9 mouse cellular contexts compared by ENCODE assay signal in the genomic region with DNA sequence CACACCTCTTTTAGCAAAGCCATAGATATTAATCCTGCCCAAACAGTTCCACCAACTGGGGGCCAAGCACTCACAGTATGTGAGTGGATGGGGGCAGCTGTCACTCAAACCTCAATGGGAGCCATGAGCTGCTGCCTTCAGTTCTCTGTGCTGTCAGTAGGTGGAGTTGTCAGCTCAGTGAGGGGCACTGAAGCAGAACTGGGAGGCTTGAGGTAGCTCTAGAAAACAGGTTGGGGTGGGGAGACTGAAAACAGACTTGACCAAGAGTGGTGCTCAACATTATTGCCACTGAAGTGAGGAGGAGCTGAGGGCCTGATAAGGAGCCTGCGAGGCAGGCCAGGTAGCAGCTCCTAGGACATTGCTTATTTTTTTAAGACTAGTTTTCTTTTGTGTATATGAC. TPM values are rescaled to one million over a fixed set of nuclear protein-coding genes. Genes with fewer than 3 reads are reported as not detected.
DNase-seq lines count a peak whose midpoint lies in the region; ATAC-seq and TF ChIP-seq lines count a peak whose summit lies in the region.
"Had no signal": no experiment of that assay in that cellular context is flagged by ENCODE, and none has a peak within 500 bp of the region (broad histone marks: within the 10 kb centered on the region; RNA-seq: fewer than 3 reads in every experiment).

No protein-coding gene starts in this region.

- TF ChIP-seq CTCF in lung, adult 2 months (IDR thresholded peaks at IDR 0.05; ENCODE audit: insufficient read depth, low read length), result peak; percentile 63; the same call in 1 of the 2 replicates

- H3K27me3 ChIP-seq in forebrain, embryonic 16.5 days (replicated peaks; ENCODE audit: control insufficient read depth, insufficient read depth, low read length), result no peaks in the 10 kb centered on the region
- H3K27me3 ChIP-seq in forebrain, embryonic 11.5 days (ENCODE audit: control insufficient read depth, insufficient read depth, low read length), result no peaks in the 10 kb centered on the region
- no peaks in the 10 kb centered on the region for H3K27me3 ChIP-seq in midbrain, embryonic 14.5 days (ENCODE audit: control insufficient read depth, insufficient read depth, low read length)
- H3K27me3 ChIP-seq in midbrain, embryonic 15.5 days (replicated peaks), result no peaks in the 10 kb centered on the region
- no peaks in the 10 kb centered on the region for H3K27me3 ChIP-seq in hindbrain, embryonic 16.5 days (replicated peaks; ENCODE audit: control insufficient read depth, insufficient read depth, low read length)
- H3K27me3 ChIP-seq: heart, embryonic 15.5 days had no signal

- 89% methylated on average over 1 of the region's 1 CpGs for WGBS in forebrain, embryonic 16.5 days
- 100% methylated on average over 1 of the region's 1 CpGs for WGBS in forebrain, embryonic 11.5 days
- WGBS in midbrain, embryonic 14.5 days, result 96% methylated on average over 1 of the region's 1 CpGs
- WGBS in midbrain, embryonic 15.5 days, result 76% methylated on average over 1 of the region's 1 CpGs
- 68% methylated on average over 1 of the region's 1 CpGs for WGBS in lung, adult 2 months
- WGBS in hindbrain, embryonic 16.5 days, result 71% methylated on average over 1 of the region's 1 CpGs

- H3K36me3 ChIP-seq in forebrain, embryonic 16.5 days (ENCODE audit: control insufficient read depth, insufficient read depth), result no peaks in the 10 kb centered on the region
- H3K36me3 ChIP-seq in forebrain, embryonic 11.5 days (ENCODE audit: control insufficient read depth, insufficient read depth, low read length), result no peaks in the 10 kb centered on the region
- H3K36me3 ChIP-seq in midbrain, embryonic 14.5 days (ENCODE audit: control insufficient read depth, insufficient read depth, low read length), result peaks cover 10% of the 10 kb centered on the region; the same call in 1 of the 2 replicates
- no peaks in the 10 kb centered on the region; the same call in 1 of the 2 replicates for H3K36me3 ChIP-seq in midbrain, embryonic 15.5 days (replicated peaks)
- no peaks in the 10 kb centered on the region for H3K36me3 ChIP-seq in hindbrain, embryonic 16.5 days (ENCODE audit: control insufficient read depth, insufficient read depth, low read length)
- H3K36me3 ChIP-seq: heart, embryonic 15.5 days had no signal

- TF ChIP-seq POLR2A in lung, adult 2 months (IDR thresholded peaks at IDR 0.05; ENCODE audit: borderline replicate concordance, extremely low read depth, low read depth, low read length), result no peak

- DNase-seq in forebrain, embryonic 11.5 days (ENCODE audit: low spot score), result no peak
- peak; percentile 42 for DNase-seq in midbrain, embryonic 14.5 days
- peak; percentile 32 for DNase-seq in lung, adult 2 months
- peak; percentile 18 to 33 for DNase-seq in thymus, postnatal 36 days
- no peak for DNase-seq in cerebellum, adult 11-12 months

- peaks cover 18% of the 10 kb centered on the region for H3K4me1 ChIP-seq in forebrain, embryonic 16.5 days (replicated peaks; ENCODE audit: control insufficient read depth, insufficient read depth, low read length)
- H3K4me1 ChIP-seq in forebrain, embryonic 11.5 days (replicated peaks; ENCODE audit: control insufficient read depth, insufficient read depth, low read length), result peaks cover 3% of the 10 kb centered on the region
- H3K4me1 ChIP-seq in midbrain, embryonic 14.5 days (ENCODE audit: control insufficient read depth, insufficient read depth, low read length), result peaks cover 14% of the 10 kb centered on the region
- peaks cover 31% of the 10 kb centered on the region for H3K4me1 ChIP-seq in midbrain, embryonic 15.5 days
- H3K4me1 ChIP-seq in lung, adult 2 months (ENCODE audit: control insufficient read depth, insufficient read depth, low read length), result peaks cover 10% of the 10 kb centered on the region; the same call in 1 of the 2 replicates
- peaks cover 12% of the 10 kb centered on the region for H3K4me1 ChIP-seq in hindbrain, embryonic 16.5 days (ENCODE audit: control insufficient read depth, insufficient read depth, low read depth, low read length)

- no peak overlapping the region for H3K9ac ChIP-seq in forebrain, embryonic 16.5 days (replicated peaks; ENCODE audit: low read depth, low read length)
- no peak overlapping the region for H3K9ac ChIP-seq in forebrain, embryonic 11.5 days (ENCODE audit: low read length)
- H3K9ac ChIP-seq in midbrain, embryonic 14.5 days (replicated peaks; ENCODE audit: low read length), result no peak overlapping the region
- H3K9ac ChIP-seq in midbrain, embryonic 15.5 days, result no peak overlapping the region
- H3K9ac ChIP-seq in hindbrain, embryonic 16.5 days (ENCODE audit: low read depth, low read length), result no peak overlapping the region
- H3K9ac ChIP-seq: heart, embryonic 15.5 days had no signal

- ATAC-seq in forebrain, embryonic 16.5 days, result peak; percentile 24; the same call in 1 of the 2 replicates
- ATAC-seq in forebrain, embryonic 11.5 days (replicated peaks; ENCODE audit: low FRiP score), result no peak
- ATAC-seq in midbrain, embryonic 14.5 days (ENCODE audit: low FRiP score, low TSS enrichment), result no peak
- ATAC-seq in midbrain, embryonic 15.5 days (replicated peaks), result no peak
- ATAC-seq in hindbrain, embryonic 16.5 days, result no peak; the same call in 1 of the 2 replicates

- H3K4me2 ChIP-seq in forebrain, embryonic 16.5 days (ENCODE audit: low read length), result no peak overlapping the region
- H3K4me2 ChIP-seq in forebrain, embryonic 11.5 days (ENCODE audit: low read depth, low read length, severe bottlenecking), result no peak overlapping the region
- no peak overlapping the region for H3K4me2 ChIP-seq in midbrain, embryonic 14.5 days (ENCODE audit: low read length)
- H3K4me2 ChIP-seq in midbrain, embryonic 15.5 days, result no peak overlapping the region
- H3K4me2 ChIP-seq in hindbrain, embryonic 16.5 days (ENCODE audit: low read length), result no peak overlapping the region
- H3K4me2 ChIP-seq: heart, embryonic 15.5 days had no signal

- no peaks in the 10 kb centered on the region for H3K9me3 ChIP-seq in forebrain, embryonic 16.5 days (ENCODE audit: control insufficient read depth, low read length)
- H3K9me3 ChIP-seq in forebrain, embryonic 11.5 days (ENCODE audit: control insufficient read depth, low read length), result no peaks in the 10 kb centered on the region
- no peaks in the 10 kb centered on the region for H3K9me3 ChIP-seq in midbrain, embryonic 14.5 days (ENCODE audit: control insufficient read depth, low read length)
- no peaks in the 10 kb centered on the region for H3K9me3 ChIP-seq in midbrain, embryonic 15.5 days
- H3K9me3 ChIP-seq in hindbrain, embryonic 16.5 days (ENCODE audit: control insufficient read depth, low read length), result no peaks in the 10 kb centered on the region
- H3K9me3 ChIP-seq: heart, embryonic 15.5 days had no signal

- H3K4me3 ChIP-seq in forebrain, embryonic 16.5 days (replicated peaks; ENCODE audit: low read length), result no peak overlapping the region
- H3K4me3 ChIP-seq in forebrain, embryonic 11.5 days (ENCODE audit: low read depth, low read length), result no peak overlapping the region
- no peak overlapping the region for H3K4me3 ChIP-seq in midbrain, embryonic 14.5 days (replicated peaks; ENCODE audit: low read depth, low read length)
- no peak overlapping the region for H3K4me3 ChIP-seq in midbrain, embryonic 15.5 days
- H3K4me3 ChIP-seq in lung, adult 2 months (replicated peaks; ENCODE audit: extremely low read depth, low read depth, low read length), result no peak overlapping the region
- no peak overlapping the region for H3K4me3 ChIP-seq in hindbrain, embryonic 16.5 days (ENCODE audit: low read length)
- H3K4me3 ChIP-seq: heart, embryonic 15.5 days had no signal

- H3K27ac ChIP-seq in forebrain, embryonic 16.5 days (ENCODE audit: low read length), result no peak overlapping the region
- H3K27ac ChIP-seq in forebrain, embryonic 11.5 days (ENCODE audit: low read depth, low read length), result no peak overlapping the region
- H3K27ac ChIP-seq in midbrain, embryonic 14.5 days (replicated peaks; ENCODE audit: low read depth, low read length), result no peak overlapping the region
- no peak overlapping the region for H3K27ac ChIP-seq in midbrain, embryonic 15.5 days
- no peak overlapping the region for H3K27ac ChIP-seq in hindbrain, embryonic 16.5 days (ENCODE audit: low read depth, low read length)
- H3K27ac ChIP-seq: heart, embryonic 15.5 days had no signal

RNA-seq across cellular contexts. Expression of a gene that starts 5.3 kb away (rescaled TPM):
- polyA plus RNA-seq in forebrain, embryonic 16.5 days (2015; fragmentation: Nextera tagmentation; extraction: Ambion mirVana), result 141 and 165 TPM in 2 replicates
- 54.8 and 69.1 TPM in 2 replicates for polyA plus RNA-seq in forebrain, embryonic 11.5 days (2014; fragmentation: Nextera tagmentation; extraction: Ambion mirVana)
- 177 and 204 TPM in 2 replicates for polyA plus RNA-seq in midbrain, embryonic 14.5 days (2014; fragmentation: Nextera tagmentation; extraction: Ambion mirVana)
- 191 and 200 TPM in 2 replicates for polyA plus RNA-seq in midbrain, embryonic 15.5 days (2015; fragmentation: Nextera tagmentation; extraction: Ambion mirVana)
- polyA plus RNA-seq in lung, adult 2 months (2012; rRNA removed), result 74.2 and 78.1 TPM in 2 replicates
- 172 and 184 TPM in 2 replicates for polyA plus RNA-seq in hindbrain, embryonic 16.5 days (2015; fragmentation: Nextera tagmentation; extraction: Ambion mirVana)

RNA-seq across cellular contexts. Expression of a gene that starts 21.0 kb away (rescaled TPM):
- polyA plus RNA-seq in forebrain, embryonic 16.5 days (2015; fragmentation: Nextera tagmentation; extraction: Ambion mirVana), result 10.5 and 12.2 TPM in 2 replicates
- 1.2 and 1.6 TPM in 2 replicates for polyA plus RNA-seq in forebrain, embryonic 11.5 days (2014; fragmentation: Nextera tagmentation; extraction: Ambion mirVana)
- 18.3 and 20.6 TPM in 2 replicates for polyA plus RNA-seq in midbrain, embryonic 14.5 days (2014; fragmentation: Nextera tagmentation; extraction: Ambion mirVana)
- polyA plus RNA-seq in midbrain, embryonic 15.5 days (2015; fragmentation: Nextera tagmentation; extraction: Ambion mirVana), result 19.1 and 19.9 TPM in 2 replicates
- polyA plus RNA-seq in lung, adult 2 months (2012; rRNA removed), result 14.4 and 16.1 TPM in 2 replicates
- polyA plus RNA-seq in hindbrain, embryonic 16.5 days (2015; fragmentation: Nextera tagmentation; extraction: Ambion mirVana), result 16.4 and 16.9 TPM in 2 replicates

RNA-seq across cellular contexts. Expression of a gene that starts 33.5 kb away (rescaled TPM):
- polyA plus RNA-seq in forebrain, embryonic 16.5 days (2015; fragmentation: Nextera tagmentation; extraction: Ambion mirVana), result 343 and 355 TPM in 2 replicates
- polyA plus RNA-seq in forebrain, embryonic 11.5 days (2014; fragmentation: Nextera tagmentation; extraction: Ambion mirVana), result 87.7 and 87.9 TPM in 2 replicates
- 282 and 326 TPM in 2 replicates for polyA plus RNA-seq in midbrain, embryonic 14.5 days (2014; fragmentation: Nextera tagmentation; extraction: Ambion mirVana)
- polyA plus RNA-seq in midbrain, embryonic 15.5 days (2015; fragmentation: Nextera tagmentation; extraction: Ambion mirVana), result 263 and 274 TPM in 2 replicates
- polyA plus RNA-seq in lung, adult 2 months (2012; rRNA removed), result 68.3 and 103 TPM in 2 replicates
- 389 and 473 TPM in 2 replicates for polyA plus RNA-seq in hindbrain, embryonic 16.5 days (2015; fragmentation: Nextera tagmentation; extraction: Ambion mirVana)

RNA-seq across cellular contexts. Expression of a gene that starts 39.5 kb away (rescaled TPM):
- polyA plus RNA-seq in forebrain, embryonic 16.5 days (2015; fragmentation: Nextera tagmentation; extraction: Ambion mirVana), result 0.22 and 0.37 TPM in 2 replicates
- polyA plus RNA-seq in forebrain, embryonic 11.5 days (2014; fragmentation: Nextera tagmentation; extraction: Ambion mirVana), result 0.33 and 0.59 TPM in 2 replicates
- polyA plus RNA-seq in midbrain, embryonic 14.5 days (2014; fragmentation: Nextera tagmentation; extraction: Ambion mirVana), result 0.39 and 0.82 TPM in 2 replicates
- 0.64 and 0.97 TPM in 2 replicates for polyA plus RNA-seq in midbrain, embryonic 15.5 days (2015; fragmentation: Nextera tagmentation; extraction: Ambion mirVana)
- polyA plus RNA-seq in lung, adult 2 months (2012; rRNA removed), result 3.5 and 3.7 TPM in 2 replicates
- polyA plus RNA-seq in hindbrain, embryonic 16.5 days (2015; fragmentation: Nextera tagmentation; extraction: Ambion mirVana), result 0.72 and 0.99 TPM in 2 replicates

Comparison
In these comparisons a context has a peak if more than half of its experiments do, and no peak if none do; other contexts are left out.
1. DNase-seq: peak in midbrain, embryonic 14.5 days (single experiment), lung, adult 2 months (single experiment) and thymus, postnatal 36 days (2 of 2); none in forebrain, embryonic 11.5 days (single experiment) and cerebellum, adult 11-12 months (single experiment).